Mouse (Mus musculus) c-Kit-positive CD71-positive TER-119-positive erythroid progenitor cells, embryonic 14.5 days (primary cell): ENCODE measurements at regions not wholly inside any gene's neighbourhood (a gene's known extent, or its start where the extent isn't known, plus 50 kb on each side); places are given as distances from the start of the nearest gene placed in this dataset.
"Not testable (repeated sequence)": the region's sequence is repeated elsewhere in the genome, so short reads cannot be mapped to it uniquely, and the experiment has no call there.

Experiments used
- DNase-seq: peaks from one replicate; pipeline ENCODE4 v3.0.0-alpha.2; 2013; ENCODE audit warnings: low spot score

- no peak for DNase-seq
Measured at GRCm38 (mm10) chr2:160507816-160508564, 137.7 kb upstream of the Top1 start.

GRCm38 (mm10) chr2:160510159-160510558, 135.5 kb upstream of the Top1 start:
- DNase-seq, result no peak

GRCm38 (mm10) chr2:160510635-160511421, 134.9 kb upstream of the Top1 start:
- DNase-seq, result no peak

- DNase-seq, result no peak
Measured at GRCm38 (mm10) chr2:160515621-160516020, 130.1 kb upstream of the Top1 start.

- no peak for DNase-seq
Measured at GRCm38 (mm10) chr2:160516526-160516925, 129.2 kb upstream of the Top1 start.

- no peak for DNase-seq
Measured at GRCm38 (mm10) chr2:160525301-160526205, 120.1 kb upstream of the Top1 start.

- DNase-seq, result no peak
Measured at GRCm38 (mm10) chr2:160526377-160527125, 119.1 kb upstream of the Top1 start.

GRCm38 (mm10) chr2:160529306-160529705, 116.4 kb upstream of the Top1 start:
- no peak for DNase-seq

- DNase-seq, result no peak
Measured at GRCm38 (mm10) chr2:160530377-160530776, 115.3 kb upstream of the Top1 start.

- no peak for DNase-seq
Measured at GRCm38 (mm10) chr2:160537319-160537719, 108.4 kb upstream of the Top1 start.

- no peak for DNase-seq
Measured at GRCm38 (mm10) chr2:160545527-160545926, 100.2 kb upstream of the Top1 start.

GRCm38 (mm10) chr2:160552121-160552669, 93.5 kb upstream of the Top1 start:
- no peak for DNase-seq

- DNase-seq, result no peak
Measured at GRCm38 (mm10) chr2:160561711-160562110, 84.0 kb upstream of the Top1 start.

GRCm38 (mm10) chr2:160567813-160568212, 77.9 kb upstream of the Top1 start:
- no peak for DNase-seq

- no peak for DNase-seq
Measured at GRCm38 (mm10) chr2:160569496-160569895, 76.2 kb upstream of the Top1 start.

- no peak for DNase-seq
Measured at GRCm38 (mm10) chr2:160578384-160579320, 67.0 kb upstream of the Top1 start.

GRCm38 (mm10) chr2:160580250-160580649, 65.4 kb upstream of the Top1 start:
- no peak for DNase-seq

- no peak for DNase-seq
Measured at GRCm38 (mm10) chr2:160581029-160581428, 64.7 kb upstream of the Top1 start.

- not testable (repeated sequence) for DNase-seq
Measured at GRCm38 (mm10) chr2:160583034-160583433, 62.7 kb upstream of the Top1 start.

- DNase-seq, result no peak
Measured at GRCm38 (mm10) chr2:160583506-160583905, 62.2 kb upstream of the Top1 start.
